Mouse (Mus musculus) small intestine, adult 2 months (tissue): Measurements from ENCODE around the gene Epn2.

ENCODE experiments used
- CTCF ChIP-seq: fragments of 200-500 bp; IDR thresholded peaks from 2 replicates; pipeline ENCODE4 v1.5.1; 2012; ENCODE audit warnings: low read depth, mild to moderate bottlenecking, control low read depth, inconsistent platforms, low read length, moderate library complexity, mixed read lengths; ENCODE audit not compliant: insufficient replicate concordance, insufficient read length; ENCODE audit errors: extremely low read depth
- POLR2A ChIP-seq: fragments of 200-500 bp; IDR thresholded peaks from 2 replicates; pipeline ENCODE4 v1.6.1; 2012; ENCODE audit warnings: low read depth, mild to moderate bottlenecking, control low read depth, inconsistent platforms, low read length, moderate library complexity

DNA sequence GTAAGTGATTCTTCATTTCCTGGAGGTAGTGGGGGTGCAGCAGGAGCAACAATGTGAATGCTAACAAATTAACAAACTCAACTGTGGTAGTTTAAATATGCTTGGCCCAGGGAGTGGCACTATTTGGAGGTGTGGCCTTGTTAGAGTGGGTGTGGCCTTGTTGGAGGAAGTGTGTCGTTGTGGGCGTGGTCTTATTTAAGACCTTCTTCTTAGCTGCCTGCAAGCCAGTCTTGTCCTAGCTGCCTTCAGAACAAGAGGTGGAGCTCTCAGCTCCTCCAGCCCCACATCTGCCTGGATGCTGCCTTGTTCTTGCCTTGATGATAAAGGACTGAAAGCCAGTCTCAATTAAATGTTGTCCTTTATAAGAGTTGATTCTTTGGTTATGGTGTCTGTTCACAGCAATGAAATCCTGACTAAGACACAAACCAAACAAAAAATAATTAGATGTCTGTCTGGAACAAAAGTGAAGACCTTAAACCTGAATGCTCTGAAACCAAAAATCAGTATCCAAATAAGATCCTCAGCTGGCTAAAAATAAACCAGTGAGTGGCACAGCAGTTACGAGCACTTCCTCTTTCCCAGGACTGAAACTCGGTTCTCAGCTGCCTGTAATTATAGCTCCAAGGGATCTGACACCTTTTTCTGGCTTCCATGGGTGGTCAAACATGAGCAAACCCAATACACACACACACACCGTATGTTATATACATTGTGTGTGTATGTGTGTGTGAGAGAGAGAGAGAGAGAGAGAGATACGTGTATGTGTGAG lies 80.6 kb downstream of the Epn2 start:
- TF ChIP-seq POLR2A (no peak), CTCF (no peak)
